Mouse (Mus musculus) neural tube, embryonic 12.5 days (tissue): Measurements from ENCODE around the gene Tnfsf9. TPM values are rescaled to one million over a fixed set of nuclear protein-coding genes. Genes with fewer than 3 reads are reported as not detected.
"Not testable (repeated sequence)": the region's sequence is repeated elsewhere in the genome, so short reads cannot be mapped to it uniquely, and the experiment has no call there.

Source experiments
- ATAC-seq: fragments of 200-750 bp; cut with Nextera tagmentation; 2 replicates; pipeline ENCODE4 v1.8.0; 2017; ENCODE audit warnings: low read depth, mild to moderate bottlenecking, moderate TSS enrichment, moderate library complexity; ENCODE audit not compliant: low FRiP score
- H3K27ac ChIP-seq: fragments of 300-500 bp; sonication (generic); 2 replicates; pipeline ENCODE4 v1.5.1; 2016
- H3K27me3 ChIP-seq: fragments of 300-500 bp; sonication (generic); replicated peaks from 2 replicates; pipeline ENCODE4 v1.6.1; 2016; ENCODE audit warnings: mild to moderate bottlenecking
- H3K36me3 ChIP-seq: fragments of 300-500 bp; sonication (generic); 2 replicates; pipeline ENCODE4 v1.6.1; 2016; ENCODE audit warnings: mild to moderate bottlenecking
- H3K4me1 ChIP-seq: fragments of 300-500 bp; sonication (generic); 2 replicates; pipeline ENCODE4 v1.6.1; 2016
- H3K4me2 ChIP-seq: fragments of 300-500 bp; sonication (generic); replicated peaks from 2 replicates; pipeline ENCODE4 v1.6.1; 2016; ENCODE audit warnings: mild to moderate bottlenecking
- H3K4me3 ChIP-seq: fragments of 300-500 bp; sonication (generic); 2 replicates; pipeline ENCODE4 v1.5.1; 2016
- H3K9ac ChIP-seq: fragments of 300-500 bp; sonication (generic); 2 replicates; pipeline ENCODE4 v1.6.1; 2016; ENCODE audit warnings: mild to moderate bottlenecking
- H3K9me3 ChIP-seq: fragments of 300-500 bp; sonication (generic); 2 replicates; pipeline ENCODE4 v1.6.1; 2016; ENCODE audit warnings: mild to moderate bottlenecking
- WGBS: fragments of 180-500 bp; shearing (Covaris S2); methylation state at CpG from one replicate; pipeline ENCODE4 v1.1.7; 2016; 5-methylcytosine and 5-hydroxymethylcytosine counted together
- polyA plus RNA-seq: library from polyadenylated mRNA; unstranded; fragments of >200 nt; fragmentation: Nextera tagmentation; extraction: Ambion mirVana; gene quantifications from 2 replicates; pipeline ENCODE4 v1.2.1, GENCODE M21; 2016

Gene Tnfsf9
- polyA plus RNA-seq, 1 experiment from 2014 or later, result 5.8 TPM

- H3K4me1 ChIP-seq, result no peaks in the 10 kb centered on the region
- H3K4me2 ChIP-seq, result peak overlapping the region; percentile 24; the same call in 1 of the 2 replicates
- H3K27me3 ChIP-seq, result no peaks in the 10 kb centered on the region
- H3K9me3 ChIP-seq, result no peaks in the 10 kb centered on the region
- no peak overlapping the region for H3K27ac ChIP-seq
- no peak overlapping the region for H3K4me3 ChIP-seq
- 3% methylated on average over 11 of the region's 11 CpGs for whole genome bisulfite sequencing
- H3K9ac ChIP-seq, result no peak overlapping the region
- peak; percentile 85 for ATAC-seq
- H3K36me3 ChIP-seq, result no peaks in the 10 kb centered on the region
Measured at GRCm38 (mm10) chr17:57118524-57119349, 13.6 kb downstream of the Tnfsf9 start.

- no peak overlapping the region for H3K4me3 ChIP-seq
- no peak overlapping the region for H3K27ac ChIP-seq
- H3K4me1 ChIP-seq, result no peaks in the 10 kb centered on the region
- no peaks in the 10 kb centered on the region for H3K9me3 ChIP-seq
- H3K4me2 ChIP-seq, result no peak overlapping the region
- no peak overlapping the region for H3K9ac ChIP-seq
- H3K36me3 ChIP-seq, result no peaks in the 10 kb centered on the region
- 95% methylated on average over 2 of the region's 2 CpGs for WGBS
- H3K27me3 ChIP-seq, result no peaks in the 10 kb centered on the region
- ATAC-seq, result no peak
Measured at GRCm38 (mm10) chr17:57121856-57122255, 16.7 kb downstream of the Tnfsf9 start.

- Histone ChIP-seq H3K9ac (no peak overlapping the region), H3K4me3 (no peak overlapping the region), H3K27ac (no peak overlapping the region), H3K4me1 (no peaks in the 10 kb centered on the region), H3K4me2 (no peak overlapping the region), H3K9me3 (no peaks in the 10 kb centered on the region), H3K36me3 (no peaks in the 10 kb centered on the region), H3K27me3 (no peaks in the 10 kb centered on the region)
- ATAC-seq, result no peak
- 86% methylated on average over 11 of the region's 11 CpGs for WGBS
Measured at GRCm38 (mm10) chr17:57123192-57124118, 18.3 kb downstream of the Tnfsf9 start.

DNA sequence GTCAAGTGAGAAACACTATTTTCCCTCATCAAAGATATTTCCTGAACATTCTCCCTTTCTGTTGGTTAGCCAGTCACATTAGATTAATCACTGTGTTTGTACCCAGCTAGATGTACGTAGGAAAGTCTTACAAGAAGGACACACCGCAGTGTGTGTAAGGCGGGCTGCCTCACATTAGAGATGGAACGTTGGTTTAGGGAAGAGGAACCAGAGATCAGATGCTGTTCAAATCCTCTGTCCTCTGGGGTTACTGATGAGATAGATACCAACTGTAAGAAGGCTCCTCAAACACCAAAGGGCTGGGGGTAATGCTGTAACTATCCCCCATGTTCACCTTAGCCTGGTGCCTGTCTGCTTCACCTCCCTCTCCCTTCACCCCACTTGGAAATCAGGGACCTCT, 19.7 kb downstream of the Tnfsf9 start:
- H3K9ac ChIP-seq, result no peak overlapping the region
- H3K4me3 ChIP-seq, result no peak overlapping the region
- 89% methylated on average over 4 of the region's 4 CpGs for WGBS

GRCm38 (mm10) chr17:57125853-57126622, 20.9 kb downstream of the Tnfsf9 start:
- Histone ChIP-seq H3K4me3 (no peak overlapping the region), H3K27me3 (no peaks in the 10 kb centered on the region), H3K27ac (no peak overlapping the region), H3K9ac (no peak overlapping the region), H3K4me1 (no peaks in the 10 kb centered on the region), H3K9me3 (no peaks in the 10 kb centered on the region), H3K4me2 (no peak overlapping the region), H3K36me3 (no peaks in the 10 kb centered on the region)
- no peak for ATAC-seq
- 67% methylated on average over 3 of the region's 3 CpGs for WGBS

More for the DNA sequence above, 19.7 kb downstream of the Tnfsf9 start:
- no peaks in the 10 kb centered on the region for H3K27me3 ChIP-seq
- no peak for ATAC-seq
- no peaks in the 10 kb centered on the region for H3K9me3 ChIP-seq
- no peak overlapping the region for H3K27ac ChIP-seq
- no peaks in the 10 kb centered on the region for H3K4me1 ChIP-seq
- no peaks in the 10 kb centered on the region for H3K36me3 ChIP-seq
- no peak overlapping the region for H3K4me2 ChIP-seq

- Histone ChIP-seq H3K27ac (no peak overlapping the region), H3K4me1 (no peaks in the 10 kb centered on the region), H3K4me3 (no peak overlapping the region), H3K9me3 (no peaks in the 10 kb centered on the region), H3K27me3 (no peaks in the 10 kb centered on the region), H3K36me3 (no peaks in the 10 kb centered on the region), H3K4me2 (no peak overlapping the region), H3K9ac (no peak overlapping the region)
- no peak for ATAC-seq
- 86% methylated on average over 1 of the region's 1 CpGs for WGBS
Measured at GRCm38 (mm10) chr17:57131793-57132192, 26.7 kb downstream of the Tnfsf9 start.

DNA sequence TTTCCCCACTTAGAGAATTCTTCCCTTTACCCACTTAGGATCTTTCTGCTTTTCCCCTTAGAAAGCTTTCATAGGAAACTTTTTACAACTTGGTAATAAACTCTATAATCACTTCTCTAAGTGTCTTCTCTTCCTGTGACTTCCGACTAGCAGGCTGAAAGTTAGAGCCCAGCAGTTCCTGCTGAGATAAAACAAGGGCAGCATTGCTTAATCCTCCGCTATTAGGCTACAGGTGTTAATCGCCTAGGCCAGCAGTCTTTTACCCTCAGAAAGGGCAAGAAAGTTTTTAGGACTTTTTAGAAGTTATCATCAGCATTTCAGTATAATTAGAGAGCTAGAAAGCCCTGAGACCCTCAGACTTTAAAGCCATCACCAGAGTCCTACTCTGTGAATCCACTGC, 28.9 kb downstream of the Tnfsf9 start:
- H3K9ac ChIP-seq, H3K4me2 ChIP-seq, H3K36me3 ChIP-seq, H3K4me3 ChIP-seq, H3K4me1 ChIP-seq, ATAC-seq, H3K27ac ChIP-seq, H3K9me3 ChIP-seq, H3K27me3 ChIP-seq: not testable (repeated sequence)
- 4% methylated on average over 3 of the region's 3 CpGs for WGBS

DNA sequence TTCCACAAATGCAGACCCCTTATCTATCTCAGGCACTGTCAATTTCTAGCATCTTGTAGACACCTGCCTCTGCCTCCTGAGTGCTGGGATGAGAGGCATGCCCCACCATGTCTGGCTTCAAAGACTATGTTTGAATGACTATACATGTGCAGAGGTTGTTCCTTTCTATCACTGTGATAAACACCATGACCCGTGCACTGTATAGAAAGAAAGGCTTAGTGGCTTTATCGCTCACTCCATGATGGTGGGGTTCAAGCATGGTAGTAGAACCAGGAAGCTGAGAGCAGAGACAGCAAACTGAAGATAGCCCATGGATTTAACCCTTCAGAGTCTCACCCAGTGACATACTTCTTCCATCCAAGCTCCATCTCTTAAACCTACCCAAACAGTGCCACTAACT, 29.6 kb downstream of the Tnfsf9 start:
- no peak overlapping the region for H3K9ac ChIP-seq
- 0 out of 2 replicates have a peak, but pooled peaks cover 3% of the 10 kb centered on the region for H3K27me3 ChIP-seq
- no peak overlapping the region for H3K4me3 ChIP-seq
- no peak for ATAC-seq
- no peaks in the 10 kb centered on the region for H3K36me3 ChIP-seq
- H3K27ac ChIP-seq, result no peak overlapping the region
- no peak overlapping the region for H3K4me2 ChIP-seq
- no peaks in the 10 kb centered on the region for H3K4me1 ChIP-seq
- 81% methylated on average over 2 of the region's 2 CpGs for WGBS
- H3K9me3 ChIP-seq, result no peaks in the 10 kb centered on the region

DNA sequence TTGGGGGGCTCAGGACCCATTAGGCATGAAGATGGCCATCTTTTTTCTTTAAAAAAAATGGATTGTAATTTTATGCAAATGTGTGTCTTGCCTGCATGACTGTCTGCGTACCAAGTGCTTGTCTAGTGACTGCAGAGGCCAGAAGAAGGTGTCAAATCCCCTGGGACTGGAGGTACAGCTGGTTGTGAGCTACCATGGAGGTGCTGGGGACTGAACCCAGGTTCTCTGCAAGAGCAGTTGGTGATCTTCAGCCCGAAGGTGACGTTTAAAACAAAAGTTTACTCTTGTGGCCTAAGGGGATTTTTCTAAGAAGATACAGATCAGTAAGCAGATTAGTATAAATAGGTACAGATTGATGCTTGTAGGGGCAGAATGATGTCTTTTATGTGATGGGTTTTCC, 30.5 kb downstream of the Tnfsf9 start:
- Histone ChIP-seq H3K36me3 (no peaks in the 10 kb centered on the region), H3K9ac (no peak overlapping the region), H3K4me2 (no peak overlapping the region), H3K4me1 (no peaks in the 10 kb centered on the region), H3K27ac (no peak overlapping the region), H3K4me3 (no peak overlapping the region), H3K27me3 (0 out of 2 replicates have a peak, but pooled peaks cover 3% of the 10 kb centered on the region), H3K9me3 (no peaks in the 10 kb centered on the region)
- WGBS, result 84% methylated on average over 3 of the region's 3 CpGs
- ATAC-seq, result no peak

DNA sequence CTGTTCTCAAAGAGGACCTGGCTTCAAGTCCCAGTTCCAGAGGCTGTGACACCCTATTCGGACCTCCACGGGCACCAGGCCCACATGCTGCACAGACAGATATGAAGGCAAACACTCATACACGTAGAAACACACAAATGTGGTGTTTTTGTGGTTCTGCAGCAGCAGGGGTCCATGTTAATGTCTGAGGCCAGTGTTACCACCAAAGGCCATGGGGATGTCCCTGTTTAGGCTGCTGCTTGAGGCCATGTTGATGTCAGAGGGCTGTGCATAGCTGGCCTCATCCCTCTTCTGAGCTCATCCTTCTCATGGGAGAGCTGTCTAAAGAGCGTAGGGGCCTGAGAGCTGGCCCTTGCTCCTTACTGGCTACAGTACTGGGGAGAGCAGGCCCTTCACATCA, 33.6 kb downstream of the Tnfsf9 start:
- Histone ChIP-seq H3K36me3 (no peaks in the 10 kb centered on the region), H3K27ac (no peak overlapping the region), H3K4me3 (no peak overlapping the region), H3K27me3 (0 out of 2 replicates have a peak, but pooled peaks cover 3% of the 10 kb centered on the region), H3K4me1 (no peaks in the 10 kb centered on the region), H3K9me3 (no peaks in the 10 kb centered on the region), H3K4me2 (no peak overlapping the region), H3K9ac (no peak overlapping the region)
- 89% methylated on average over 4 of the region's 4 CpGs for WGBS
- ATAC-seq, result no peak

- no peaks in the 10 kb centered on the region for H3K36me3 ChIP-seq
- 0 out of 2 replicates have a peak, but pooled peaks cover 3% of the 10 kb centered on the region for H3K27me3 ChIP-seq
- no peak overlapping the region for H3K4me2 ChIP-seq
- no peaks in the 10 kb centered on the region for H3K9me3 ChIP-seq
- H3K4me1 ChIP-seq, result no peaks in the 10 kb centered on the region
- ATAC-seq, result no peak
- no peak overlapping the region for H3K27ac ChIP-seq
- no peak overlapping the region for H3K4me3 ChIP-seq
- H3K9ac ChIP-seq, result no peak overlapping the region
- WGBS, result 89% methylated on average over 3 of the region's 3 CpGs
Measured at GRCm38 (mm10) chr17:57139708-57140107, 34.6 kb downstream of the Tnfsf9 start.

DNA sequence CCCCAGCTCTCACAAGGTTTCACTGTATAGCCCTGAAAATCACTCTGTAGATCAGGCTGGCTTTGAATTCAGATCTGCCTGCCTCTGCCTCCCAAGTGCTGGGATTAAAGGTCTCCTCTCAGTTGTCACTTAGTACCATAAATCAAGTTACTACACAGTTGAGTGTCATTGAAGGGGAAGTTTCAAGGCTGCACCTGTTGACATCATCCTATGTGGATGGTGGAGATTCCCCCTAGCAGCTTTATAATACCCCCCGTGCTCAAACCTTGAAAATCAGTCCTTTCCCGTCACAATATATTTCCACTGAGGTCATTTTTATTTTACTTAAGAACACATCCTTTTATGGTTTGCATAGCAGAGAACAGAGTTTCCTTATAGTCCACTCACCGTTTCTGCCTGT, 38.6 kb downstream of the Tnfsf9 start:
- no peak overlapping the region for H3K9ac ChIP-seq
- H3K27ac ChIP-seq, result no peak overlapping the region
- 88% methylated on average over 3 of the region's 3 CpGs for WGBS
- ATAC-seq, result no peak
- H3K27me3 ChIP-seq, result peaks cover 10% of the 10 kb centered on the region; the same call in 1 of the 2 replicates
- H3K4me3 ChIP-seq, result no peak overlapping the region
- H3K36me3 ChIP-seq, result no peaks in the 10 kb centered on the region
- no peak overlapping the region for H3K4me2 ChIP-seq
- H3K4me1 ChIP-seq, result no peaks in the 10 kb centered on the region
- H3K9me3 ChIP-seq, result no peaks in the 10 kb centered on the region
